Mouse (Mus musculus) midbrain, postnatal 0 days (tissue): ENCODE data around the gene Tex38. TPM values are rescaled to one million over a fixed set of nuclear protein-coding genes. Genes with fewer than 3 reads are reported as not detected.
A peak's percentile ranks its signal among the peaks of the same experiment; 100 is the strongest.

Experiments
- ATAC-seq: fragments of 200-750 bp; cut with Nextera tagmentation; 2 replicates; pipeline ENCODE4 v1.8.0; 2017; ENCODE audit warnings: moderate number of reproducible peaks, mild to moderate bottlenecking, moderate TSS enrichment, moderate library complexity; ENCODE audit not compliant: low FRiP score
- DNase-seq: peaks from one replicate; pipeline ENCODE4 v3.0.0-alpha.2; 2015; ENCODE audit warnings: low spot score
- H3K27ac ChIP-seq: fragments of 300-500 bp; sonication (generic); 2 replicates; pipeline ENCODE4 v1.5.1; 2014; ENCODE audit warnings: low read depth, mild to moderate bottlenecking, low read length, mixed read lengths
- H3K27me3 ChIP-seq: fragments of 300-500 bp; sonication (generic); 2 replicates; pipeline ENCODE4 v1.6.1; 2014; ENCODE audit warnings: low read length, control low read depth, mixed read lengths; ENCODE audit not compliant: insufficient read depth
- H3K36me3 ChIP-seq: fragments of 300-500 bp; sonication (generic); 2 replicates; pipeline ENCODE4 v1.6.1; 2014; ENCODE audit warnings: low read length, control low read depth, mixed read lengths; ENCODE audit not compliant: insufficient read depth
- H3K4me1 ChIP-seq: fragments of 300-500 bp; sonication (generic); 2 replicates; pipeline ENCODE4 v1.6.1; 2014; ENCODE audit warnings: mild to moderate bottlenecking, control low read depth, antibody characterized with exemption, low read length, mixed read lengths; ENCODE audit not compliant: insufficient read depth
- H3K4me2 ChIP-seq: fragments of 300-500 bp; sonication (generic); 2 replicates; pipeline ENCODE4 v1.6.1; 2014; ENCODE audit warnings: low read depth, mild to moderate bottlenecking, low read length, mixed read lengths; ENCODE audit not compliant: poor library complexity, severe bottlenecking
- H3K4me3 ChIP-seq: fragments of 300-500 bp; sonication (generic); 2 replicates; pipeline ENCODE4 v1.5.1; 2014; ENCODE audit warnings: low read depth, mild to moderate bottlenecking, low read length, moderate library complexity
- H3K9ac ChIP-seq: fragments of 300-500 bp; sonication (generic); replicated peaks from 2 replicates; pipeline ENCODE4 v1.6.1; 2014; ENCODE audit warnings: mild to moderate bottlenecking, low read length, moderate library complexity, mixed read lengths; ENCODE audit not compliant: poor library complexity, severe bottlenecking
- H3K9me3 ChIP-seq: fragments of 300-500 bp; sonication (generic); 2 replicates; pipeline ENCODE4 v1.6.1; 2016; ENCODE audit warnings: low read length, control low read depth
- CTCF ChIP-seq: IDR thresholded peaks from 2 replicates; pipeline ENCODE4 v1.5.1; 2016; ENCODE audit warnings: antibody characterized with exemption, mild to moderate bottlenecking
- WGBS: fragments of 180-500 bp; shearing (Covaris S2); extraction: QIAGEN DNeasy Blood & Tissue Kit; methylation state at CpG from one replicate; pipeline ENCODE4 v1.1.7; 2014; 5-methylcytosine and 5-hydroxymethylcytosine counted together
- polyA plus RNA-seq: library from polyadenylated mRNA; unstranded; fragments of >200 nt; fragmentation: Nextera tagmentation; extraction: Ambion mirVana; gene quantifications from 2 replicates; pipeline ENCODE4 v1.2.1, GENCODE M21; 2015
- total RNA-seq: library from RNA; depleted of rRNA; stranded (reverse); fragments of >200 nt; gene quantifications from 2 replicates; pipeline ENCODE4 v1.2.3, GENCODE M21; 2014; rRNA removed

Tex38 gene
- 0.49 and 1.2 TPM in 2 replicates for total RNA-seq
- polyA plus RNA-seq, result 0.87 and 0.93 TPM in 2 replicates

DNA sequence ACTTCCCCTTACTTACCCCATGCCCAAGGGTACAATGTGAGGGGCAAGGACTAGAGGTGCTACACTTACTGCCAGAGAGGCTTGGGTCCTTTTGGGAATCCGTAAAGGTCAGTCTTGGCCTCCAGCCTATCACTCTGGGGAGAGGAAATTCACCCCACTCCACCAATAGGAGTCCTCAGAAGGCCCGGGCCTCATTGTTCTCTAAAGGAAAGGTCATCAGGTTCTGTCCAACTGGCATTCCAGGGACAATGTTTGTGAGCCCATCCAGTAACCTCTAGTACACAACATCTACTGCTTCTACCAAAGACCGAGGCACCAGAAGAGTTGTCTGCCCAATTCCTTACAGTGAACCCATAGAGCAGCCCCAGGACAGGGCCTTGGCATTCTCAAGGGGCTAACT is at the start of gene Tex38:
TSS of gene Tex38 (minus strand) at position 101 of the 400 bp plus-strand sequence.
- no peak within 1 kb of the TSS for H3K9ac ChIP-seq
- no peak within 1 kb of the TSS for H3K4me3 ChIP-seq
- H3K27ac ChIP-seq, result no peak within 1 kb of the TSS
- H3K36me3 ChIP-seq, result peaks cover 6% of the 10 kb centered on the region; the same call in 1 of the 2 replicates
- no peak for DNase-seq
- H3K27me3 ChIP-seq, result no peaks in the 10 kb centered on the region
- H3K4me2 ChIP-seq, result no peak within 1 kb of the TSS
- TF ChIP-seq CTCF, result no peak
- no peaks in the 10 kb centered on the region for H3K9me3 ChIP-seq
- H3K4me1 ChIP-seq, result peaks cover 4% of the 10 kb centered on the region; the same call in 1 of the 2 replicates
- 86% methylated on average over 3 of the region's 3 CpGs for WGBS
- ATAC-seq, result no peak

DNA sequence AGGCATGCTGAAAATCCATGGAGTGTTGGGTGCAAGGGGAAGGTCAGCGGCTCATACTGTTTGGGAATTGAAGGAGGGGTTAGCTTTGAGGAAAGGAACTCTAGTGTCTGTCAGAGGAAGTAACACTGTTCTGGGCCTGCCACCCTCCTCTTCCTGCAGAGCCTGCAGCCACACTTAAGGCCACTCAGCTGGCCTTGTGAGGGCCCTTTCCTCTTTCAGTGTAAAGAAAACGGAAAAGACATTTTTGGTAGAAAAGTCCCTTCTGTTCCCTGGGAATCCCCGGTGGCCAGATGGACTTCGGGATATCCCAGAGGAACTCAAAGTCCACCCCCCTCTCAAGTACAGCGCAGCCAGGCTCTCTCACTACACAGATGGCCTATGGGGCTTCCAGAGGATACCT is 49.7 kb upstream of the Tex38 start:
- 79% methylated on average over 5 of the region's 5 CpGs for WGBS

GRCm38 (mm10) chr4:115828572-115828902 is 47.7 kb upstream of the Tex38 start:
- H3K4me2 ChIP-seq, result peak overlapping the region; percentile 95
- peak overlapping the region; percentile 89 for H3K4me3 ChIP-seq
- WGBS, result 4% methylated on average over 8 of the region's 8 CpGs
- TF ChIP-seq CTCF, result no peak
- no peak overlapping the region for H3K27ac ChIP-seq
- peak overlapping the region; percentile 69; the same call in 1 of the 2 replicates for H3K9ac ChIP-seq
- no peaks in the 10 kb centered on the region for H3K36me3 ChIP-seq
- no peaks in the 10 kb centered on the region for H3K27me3 ChIP-seq
- DNase-seq, result no peak
- H3K4me1 ChIP-seq, result peaks cover 4% of the 10 kb centered on the region; the same call in 1 of the 2 replicates
- no peak for ATAC-seq
- H3K9me3 ChIP-seq, result no peaks in the 10 kb centered on the region

More for the DNA sequence above, 49.7 kb upstream of the Tex38 start:
- no peak for TF ChIP-seq CTCF
- Histone ChIP-seq H3K27ac (no peak overlapping the region), H3K4me3 (no peak overlapping the region), H3K27me3 (no peaks in the 10 kb centered on the region), H3K9me3 (no peaks in the 10 kb centered on the region), H3K36me3 (0 out of 2 replicates have a peak, but pooled peaks cover 4% of the 10 kb centered on the region), H3K4me1 (peaks cover 4% of the 10 kb centered on the region; the same call in 1 of the 2 replicates), H3K4me2 (no peak overlapping the region), H3K9ac (no peak overlapping the region)
- DNase-seq (no peak), ATAC-seq (no peak)

GRCm38 (mm10) chr4:115827888-115828571 is 47.2 kb upstream of the Tex38 start, which contains the start of gene Mob3c:
Mob3c (plus strand) TSS chr4:115828092.
- no peaks in the 10 kb centered on the region for H3K27me3 ChIP-seq
- TF ChIP-seq CTCF, result no peak
- no peaks in the 10 kb centered on the region for H3K9me3 ChIP-seq
- peak within 1 kb of the TSS; percentile 69 for H3K9ac ChIP-seq
- H3K4me1 ChIP-seq, result peaks cover 4% of the 10 kb centered on the region; the same call in 1 of the 2 replicates
- peak; percentile 82 for ATAC-seq
- peak within 1 kb of the TSS; percentile 89 for H3K4me3 ChIP-seq
- peak within 1 kb of the TSS; percentile 95 for H3K4me2 ChIP-seq
- under 1% methylated on average over 56 of the region's 57 CpGs for WGBS
- DNase-seq, result peak; percentile 82
- no peaks in the 10 kb centered on the region for H3K36me3 ChIP-seq
- peak within 1 kb of the TSS; percentile 62 for H3K27ac ChIP-seq

DNA sequence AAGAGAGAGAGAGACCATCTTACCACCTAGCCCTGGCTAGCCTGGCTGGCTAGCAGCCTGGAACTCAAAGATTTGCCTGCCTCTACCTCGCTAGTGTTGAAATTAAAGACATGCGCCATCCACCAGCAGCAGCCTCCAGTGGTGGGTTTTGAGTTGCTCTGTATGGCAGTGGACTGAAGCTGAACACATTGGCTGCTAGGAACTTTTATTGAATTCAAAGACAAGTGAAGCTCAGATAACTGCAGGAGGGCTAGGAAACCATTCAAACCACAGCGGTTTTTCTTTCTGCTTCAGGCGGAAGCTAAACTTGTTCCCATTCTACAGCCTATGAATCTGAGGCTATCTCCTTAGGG is 46.7 kb upstream of the Tex38 start:
- peak overlapping the region; percentile 62; the same call in 1 of the 2 replicates for H3K27ac ChIP-seq
- WGBS, result 2% methylated on average over 4 of the region's 4 CpGs
- peak overlapping the region; percentile 95 for H3K4me2 ChIP-seq
- H3K36me3 ChIP-seq, result no peaks in the 10 kb centered on the region
- peaks cover 4% of the 10 kb centered on the region; the same call in 1 of the 2 replicates for H3K4me1 ChIP-seq
- H3K9me3 ChIP-seq, result no peaks in the 10 kb centered on the region
- DNase-seq (no peak), ATAC-seq (peak; percentile 39; the same call in 1 of the 2 replicates)
- TF ChIP-seq CTCF, result peak; percentile 53
- H3K9ac ChIP-seq, result peak overlapping the region; percentile 69; the same call in 1 of the 2 replicates
- H3K4me3 ChIP-seq, result peak overlapping the region; percentile 89
- no peaks in the 10 kb centered on the region for H3K27me3 ChIP-seq

GRCm38 (mm10) chr4:115827066-115827465 is 46.2 kb upstream of the Tex38 start:
- H3K9me3 ChIP-seq, result no peaks in the 10 kb centered on the region
- H3K4me3 ChIP-seq, result no peak overlapping the region
- DNase-seq (no peak), ATAC-seq (no peak)
- no peak for TF ChIP-seq CTCF
- H3K9ac ChIP-seq, result no peak overlapping the region
- H3K4me1 ChIP-seq, result peaks cover 4% of the 10 kb centered on the region; the same call in 1 of the 2 replicates
- H3K27me3 ChIP-seq, result no peaks in the 10 kb centered on the region
- peak overlapping the region; percentile 95; the same call in 1 of the 2 replicates for H3K4me2 ChIP-seq
- no peak overlapping the region for H3K27ac ChIP-seq
- no peaks in the 10 kb centered on the region for H3K36me3 ChIP-seq
- 85% methylated on average over 3 of the region's 3 CpGs for WGBS
